In genomic region chr9:6269796-6270280, GRCm38 (mm10) we compare ENCODE assay signal across 32 mouse cellular contexts. TPM values are rescaled to one million over a fixed set of nuclear protein-coding genes. Genes with fewer than 3 reads are reported as not detected.
DNase-seq lines count a peak whose midpoint lies in the region; ATAC-seq and TF ChIP-seq lines count a peak whose summit lies in the region.
"Had no signal": no experiment of that assay in that cellular context is flagged by ENCODE, and none has a peak within 500 bp of the region (broad histone marks: within the 10 kb centered on the region; RNA-seq: fewer than 3 reads in every experiment).

Gene Ddi1, minus strand, starts transcription at chr9:6269846.

- no peak within 1 kb of the TSS for H3K27ac ChIP-seq in midbrain, embryonic 11.5 days (ENCODE audit: low read depth, low read length)
- no peak within 1 kb of the TSS for H3K27ac ChIP-seq in midbrain, embryonic 13.5 days
- no peak within 1 kb of the TSS for H3K27ac ChIP-seq in thymus, adult 2 months (ENCODE audit: control insufficient read depth, insufficient read depth, low read length)
- H3K27ac ChIP-seq: embryonic facial prominence, embryonic 12.5 days; hindbrain, embryonic 12.5 days; kidney, embryonic 15.5 days; left cerebral cortex, adult 2 months; liver, embryonic 13.5 days; neural tube, embryonic 13.5 days; stomach, embryonic 15.5 days had no signal

- in situ Hi-C loops in Patski (cut with MboI; ENCODE audit: low pct_unique_long_range_greater_than_20kb): no loop called here

- 52% methylated on average over 1 of the region's 1 CpGs for WGBS in midbrain, embryonic 11.5 days
- 54% methylated on average over 1 of the region's 1 CpGs for WGBS in midbrain, embryonic 13.5 days
- 95% methylated on average over 1 of the region's 1 CpGs for WGBS in thymus, adult 2 months

- no peak within 1 kb of the TSS for H3K4me2 ChIP-seq in midbrain, embryonic 11.5 days
- no peak within 1 kb of the TSS for H3K4me2 ChIP-seq in midbrain, embryonic 13.5 days (replicated peaks)
- H3K4me2 ChIP-seq: embryonic facial prominence, embryonic 12.5 days; heart, embryonic 12.5 days; hindbrain, embryonic 12.5 days; kidney, embryonic 15.5 days; liver, embryonic 13.5 days; neural tube, embryonic 13.5 days; stomach, embryonic 15.5 days had no signal

- CTCF ChIA-PET in Patski (lab: Charles Lee): interaction anchor here (1.2 to 1.5 kb wide), 2 partner anchors 35 to 62 kb away, joined by 3 to 4 read pairs; no protein-coding TSS in a partner anchor

- DNase-seq in midbrain, embryonic 11.5 days (ENCODE audit: low spot score, missing footprints): peak; percentile 73
- no peak for DNase-seq in Patski (ENCODE audit: low read depth, low spot score)
- peak; percentile 8 for DNase-seq in embryo, embryonic 11 days
- DNase-seq in spleen, postnatal 36 days (ENCODE audit: low spot score in 2 of 2): no peak
- DNase-seq in thymus, adult 2 months: no peak
- no peak for DNase-seq in cerebellum, adult 8-10 months
- DNase-seq: adrenal gland, adult 2 months; cerebellum, adult 11-12 months; cerebellum, postnatal 14 days; gastrocnemius, postnatal 14 days; heart, adult 11 months; heart, postnatal 10 days; layer of hippocampus, adult 9-11 months; liver, embryonic 13.5 days; lung, adult 2 months; right cerebral cortex, adult 18-20 months; right cerebral cortex, postnatal 4 days had no signal

- POLR2A ChIA-PET in Patski (lab: Charles Lee): no interaction called here

- no peak for ATAC-seq in midbrain, embryonic 11.5 days (ENCODE audit: low FRiP score)
- no peak for ATAC-seq in midbrain, embryonic 13.5 days
- ATAC-seq in Patski: peak; percentile 82
- ATAC-seq: forebrain, embryonic 14.5 days; intestine, postnatal 0 days; midbrain, embryonic 16.5 days had no signal

- H3K9me3 ChIP-seq in midbrain, embryonic 11.5 days (ENCODE audit: control insufficient read depth, low read length): no peaks in the 10 kb centered on the region
- H3K9me3 ChIP-seq in midbrain, embryonic 13.5 days: no peaks in the 10 kb centered on the region
- H3K9me3 ChIP-seq: embryonic facial prominence, embryonic 12.5 days; heart, embryonic 12.5 days; hindbrain, embryonic 12.5 days; kidney, embryonic 15.5 days; liver, embryonic 13.5 days; neural tube, embryonic 13.5 days; stomach, embryonic 15.5 days had no signal

- H3K4me3 ChIP-seq in midbrain, embryonic 11.5 days (ENCODE audit: low read depth, low read length): no peak within 1 kb of the TSS
- H3K4me3 ChIP-seq in midbrain, embryonic 13.5 days (replicated peaks): no peak within 1 kb of the TSS
- no peak within 1 kb of the TSS for H3K4me3 ChIP-seq in thymus, adult 2 months (ENCODE audit: control insufficient read depth, insufficient read depth, low read length)
- H3K4me3 ChIP-seq: embryonic facial prominence, embryonic 12.5 days; heart, embryonic 12.5 days; hindbrain, embryonic 12.5 days; kidney, embryonic 15.5 days; left cerebral cortex, adult 2 months; liver, embryonic 13.5 days; megakaryocyte, embryonic 14.5 days; myocyte; neural tube, embryonic 13.5 days; stomach, embryonic 15.5 days had no signal

- no peaks in the 10 kb centered on the region for H3K36me3 ChIP-seq in midbrain, embryonic 11.5 days (ENCODE audit: control insufficient read depth, insufficient read depth, low read length)
- no peaks in the 10 kb centered on the region for H3K36me3 ChIP-seq in midbrain, embryonic 13.5 days
- H3K36me3 ChIP-seq in thymus, adult 2 months (ENCODE audit: control insufficient read depth, insufficient read depth, low read length): no peaks in the 10 kb centered on the region
- H3K36me3 ChIP-seq: embryonic facial prominence, embryonic 12.5 days; heart, embryonic 12.5 days; hindbrain, embryonic 12.5 days; kidney, embryonic 15.5 days; liver, embryonic 13.5 days; neural tube, embryonic 13.5 days; stomach, embryonic 15.5 days had no signal

- no peak for TF ChIP-seq CTCF in Patski (IDR thresholded peaks at IDR 0.05)
- no peak for TF ChIP-seq CTCF in thymus, adult 2 months (IDR thresholded peaks at IDR 0.05; ENCODE audit: borderline replicate concordance, control insufficient read depth, extremely low read depth, insufficient read depth, low read length, poor library complexity)

- no peaks in the 10 kb centered on the region for H3K4me1 ChIP-seq in midbrain, embryonic 11.5 days (ENCODE audit: control insufficient read depth, insufficient read depth, low read length)
- H3K4me1 ChIP-seq in midbrain, embryonic 13.5 days (replicated peaks): no peaks in the 10 kb centered on the region
- no peaks in the 10 kb centered on the region for H3K4me1 ChIP-seq in thymus, adult 2 months (replicated peaks; ENCODE audit: control insufficient read depth, insufficient read depth, low read length)
- H3K4me1 ChIP-seq: embryonic facial prominence, embryonic 12.5 days; hindbrain, embryonic 12.5 days; kidney, embryonic 15.5 days; liver, embryonic 13.5 days; megakaryocyte, embryonic 14.5 days; neural tube, embryonic 13.5 days; stomach, embryonic 15.5 days had no signal

- no peak for TF ChIP-seq POLR2A in thymus, adult 2 months (IDR thresholded peaks at IDR 0.05; ENCODE audit: control insufficient read depth, extremely low read depth, insufficient read depth, low read length, poor library complexity)

- no peak within 1 kb of the TSS for H3K9ac ChIP-seq in midbrain, embryonic 11.5 days (ENCODE audit: low read length)
- no peak within 1 kb of the TSS for H3K9ac ChIP-seq in midbrain, embryonic 13.5 days (replicated peaks)
- H3K9ac ChIP-seq: embryonic facial prominence, embryonic 12.5 days; heart, embryonic 12.5 days; hindbrain, embryonic 12.5 days; kidney, embryonic 15.5 days; liver, embryonic 13.5 days; neural tube, embryonic 13.5 days; stomach, embryonic 15.5 days had no signal

- no peaks in the 10 kb centered on the region for H3K27me3 ChIP-seq in midbrain, embryonic 11.5 days (ENCODE audit: control insufficient read depth, insufficient read depth, low read length)
- H3K27me3 ChIP-seq in midbrain, embryonic 13.5 days: no peaks in the 10 kb centered on the region
- H3K27me3 ChIP-seq in Patski: no peaks in the 10 kb centered on the region
- no peaks in the 10 kb centered on the region; the same call in 1 of the 2 replicates for H3K27me3 ChIP-seq in thymus, adult 2 months (ENCODE audit: control insufficient read depth, insufficient read depth, low read length)
- H3K27me3 ChIP-seq: embryonic facial prominence, embryonic 12.5 days; heart, embryonic 12.5 days; hindbrain, embryonic 12.5 days; kidney, embryonic 15.5 days; liver, embryonic 13.5 days; megakaryocyte, embryonic 14.5 days; neural tube, embryonic 13.5 days; stomach, embryonic 15.5 days had no signal

RNA-seq across cellular contexts. Expression of gene Ddi1, which starts in this region (rescaled TPM):
- polyA plus RNA-seq in midbrain, embryonic 11.5 days (2014; fragmentation: Nextera tagmentation; extraction: Ambion mirVana): not detected in 2 replicates
- polyA plus RNA-seq in midbrain, embryonic 13.5 days (2015; fragmentation: Nextera tagmentation; extraction: Ambion mirVana): 0.03 TPM in 1 of 2 replicates, not detected in the other
- polyA plus RNA-seq in Patski (2021): 0.49 TPM
- not detected in 2 replicates for polyA plus RNA-seq in thymus, adult 2 months (2012; rRNA removed)
- polyA plus RNA-seq: adrenal gland, adult 2 months; C2C12; forebrain, embryonic 14.5 days; large intestine, adult 2 months; liver, embryonic 13.5 days; lung, adult 2 months; midbrain, embryonic 16.5 days; neural tube, embryonic 13.5 days had no signal

Comparison
In these comparisons a context has a peak if more than half of its experiments do, and no peak if none do; other contexts are left out.
1. Peak in DNase-seq in midbrain, embryonic 11.5 days; RNA of the gene not detected or under 1 TPM.
2. Peak in ATAC-seq in Patski; RNA of the gene not detected or under 1 TPM.